Mouse (Mus musculus): Measurements from ENCODE around the gene Klre1. TPM values are rescaled to one million over a fixed set of nuclear protein-coding genes. Genes with fewer than 3 reads are reported as not detected.
"Not testable (repeated sequence)": the region's sequence is repeated elsewhere in the genome, so short reads cannot be mapped to it uniquely, and the experiment has no call there.

Gene Klre1
- total RNA-seq, 2 experiments from 2014 or later: not detected

DNA sequence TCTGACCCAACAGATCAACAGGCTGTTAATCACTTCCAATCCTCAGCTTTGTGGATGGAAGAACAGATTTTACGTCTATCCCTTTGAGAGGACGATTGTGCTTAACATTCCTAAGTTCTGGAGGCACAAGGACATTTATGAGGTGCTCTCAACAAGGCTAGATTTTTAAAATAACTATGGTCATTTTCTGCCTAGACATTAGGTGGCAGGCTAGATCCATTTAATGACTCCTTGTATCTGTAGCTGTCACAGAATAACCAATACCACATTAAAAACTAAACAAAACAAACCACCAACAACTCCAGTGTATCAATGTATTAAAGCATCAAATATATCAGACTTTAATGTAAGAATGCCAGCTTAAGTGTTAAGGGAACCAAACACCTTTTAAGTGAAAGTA, 2.4 kb upstream of the Klre1 start:
- intact Hi-C loops (cut with DNase I): loop anchor here (5.0 to 10.0 kb wide), 2 partner anchors 519 to 1782 kb away; no protein-coding TSS in a partner anchor
- DNase-seq (ENCODE audit: low spot score): no peak

DNA sequence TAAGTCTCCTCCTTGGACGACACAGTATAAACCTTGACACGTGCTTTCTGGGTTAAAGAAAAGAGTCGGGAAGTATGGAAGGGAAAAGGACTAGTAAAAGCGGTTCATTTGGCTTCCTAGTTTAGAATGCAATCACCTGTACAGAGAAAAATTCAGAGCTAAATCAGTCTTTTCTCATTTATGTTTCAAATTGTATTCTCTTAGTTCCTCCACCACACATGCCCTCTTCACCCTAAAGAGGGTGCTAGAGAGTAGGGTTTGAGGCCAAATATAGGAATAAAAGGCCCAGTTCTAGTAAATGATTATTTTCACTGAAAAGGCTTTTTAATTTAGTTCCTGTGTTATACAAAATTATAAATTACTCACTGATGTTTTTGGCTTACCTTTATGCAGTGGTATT, 3.6 kb downstream of the Klre1 start:
- intact Hi-C loops (cut with DNase I): no loop called here
- no peak for DNase-seq (ENCODE audit: low spot score)

DNA sequence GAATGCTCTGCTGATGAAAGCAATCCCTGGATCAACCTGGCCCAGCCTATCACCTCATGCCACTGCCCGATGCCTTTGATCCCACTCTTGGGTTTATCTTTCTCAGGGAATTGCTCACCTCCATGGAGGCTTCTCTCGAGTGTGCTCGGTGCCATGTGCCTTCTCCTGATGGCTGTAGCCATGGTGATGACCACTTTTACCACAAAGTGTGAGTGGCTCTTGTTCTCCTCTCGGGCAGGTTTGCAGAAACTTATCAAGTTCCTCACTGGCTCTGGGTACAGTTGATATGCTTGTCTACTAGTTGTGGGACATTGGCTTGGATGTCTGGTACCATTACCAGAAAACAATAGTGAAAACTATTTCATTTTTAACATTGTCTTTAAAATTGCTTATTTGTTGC, 4.2 kb downstream of the Klre1 start:
- intact Hi-C loops (cut with DNase I): no loop called here
- DNase-seq (ENCODE audit: low spot score): no peak

DNA sequence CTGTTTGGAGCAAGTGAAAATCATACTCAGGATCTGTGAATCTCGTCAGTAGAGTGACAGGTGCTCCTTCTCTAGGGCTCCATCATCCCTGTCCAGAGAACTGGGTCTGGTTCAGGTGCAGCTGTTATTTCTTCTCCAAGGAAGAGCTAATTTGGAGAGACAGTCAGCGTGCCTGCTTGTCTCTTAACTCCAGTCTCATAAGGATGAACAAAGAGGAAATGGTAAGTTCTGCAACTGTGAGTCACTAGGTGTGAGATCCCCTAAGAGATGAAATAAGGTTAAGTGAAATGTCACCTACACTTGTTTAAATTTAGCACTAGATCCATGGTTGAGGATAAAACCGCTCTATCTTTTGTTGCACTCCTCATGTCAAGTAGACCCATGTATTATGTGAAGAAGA, 5.3 kb downstream of the Klre1 start:
- DNase-seq (ENCODE audit: low spot score): no peak
- intact Hi-C loops (cut with DNase I): no loop called here

DNA sequence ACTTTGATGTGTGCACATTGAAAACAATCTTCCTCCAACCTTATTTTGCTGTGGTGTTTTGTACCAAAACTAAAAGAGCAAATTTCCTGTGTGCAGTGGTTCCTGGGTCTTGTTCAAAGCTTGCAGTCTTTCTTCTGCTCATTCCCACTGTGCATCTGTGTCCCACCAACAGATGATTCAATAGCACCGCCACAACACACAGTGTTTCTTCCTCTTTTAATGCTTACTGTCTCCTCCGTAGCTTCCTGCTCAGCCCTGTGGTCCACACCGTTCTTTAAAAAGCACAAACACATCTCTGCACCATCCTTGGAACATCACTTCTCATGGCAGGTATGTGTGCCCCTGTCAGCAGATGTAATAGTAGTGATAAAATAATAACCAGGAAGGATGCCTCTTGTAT, 13.8 kb downstream of the Klre1 start, which contains the start of gene Klrd1:
TSS of gene Klrd1 (plus strand) at position 275 of the 400 bp plus-strand sequence.
- DNase-seq (ENCODE audit: low spot score): no peak
- intact Hi-C loops (cut with DNase I): no loop called here

DNA sequence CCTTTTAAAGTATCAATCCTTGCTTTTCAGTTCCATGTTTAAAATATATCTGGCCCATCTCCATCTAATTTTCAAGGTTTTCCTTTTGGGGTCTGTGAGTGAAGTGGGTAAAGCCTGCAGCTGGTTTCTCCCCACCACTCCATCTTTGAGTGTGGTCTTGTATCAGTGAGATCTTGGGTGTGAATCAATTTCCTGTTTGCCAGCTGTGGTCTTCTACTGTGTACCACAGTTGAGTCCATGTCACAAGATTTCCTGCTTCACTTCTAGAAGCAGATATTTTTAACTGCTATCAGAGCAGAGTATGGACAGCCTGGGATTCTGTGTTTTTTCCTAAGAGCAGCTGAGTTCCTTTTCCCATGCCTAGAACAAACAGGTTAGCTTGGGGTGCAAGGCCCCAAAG, 30.7 kb downstream of the Klre1 start:
- no peak for DNase-seq (ENCODE audit: low spot score)
- intact Hi-C loops (cut with DNase I): no loop called here

DNA sequence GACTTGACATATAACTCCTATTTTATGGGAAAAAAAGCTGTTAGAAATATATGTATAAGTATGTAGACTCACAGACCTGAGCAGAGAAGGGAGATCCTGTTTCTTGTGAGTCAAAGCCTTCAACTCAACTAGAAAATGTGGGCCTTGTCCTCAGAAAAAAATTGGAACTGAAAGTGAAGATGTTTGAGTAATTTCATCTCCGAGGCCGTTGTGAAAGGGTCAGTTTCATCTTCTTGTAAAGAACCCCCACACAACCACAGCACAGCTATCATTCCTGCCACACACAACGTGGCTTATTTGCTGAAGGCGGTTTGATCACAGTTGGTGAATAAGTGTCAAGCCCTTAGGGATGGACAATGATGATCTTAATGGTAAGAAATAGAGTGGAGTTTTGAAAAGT, 46.0 kb downstream of the Klre1 start, which contains the start of gene Klrk1:
TSS of gene Klrk1 (minus strand) at position 130 of the 400 bp plus-strand sequence.
- DNase-seq (ENCODE audit: low spot score): no peak
- intact Hi-C loops (cut with DNase I): no loop called here

DNA sequence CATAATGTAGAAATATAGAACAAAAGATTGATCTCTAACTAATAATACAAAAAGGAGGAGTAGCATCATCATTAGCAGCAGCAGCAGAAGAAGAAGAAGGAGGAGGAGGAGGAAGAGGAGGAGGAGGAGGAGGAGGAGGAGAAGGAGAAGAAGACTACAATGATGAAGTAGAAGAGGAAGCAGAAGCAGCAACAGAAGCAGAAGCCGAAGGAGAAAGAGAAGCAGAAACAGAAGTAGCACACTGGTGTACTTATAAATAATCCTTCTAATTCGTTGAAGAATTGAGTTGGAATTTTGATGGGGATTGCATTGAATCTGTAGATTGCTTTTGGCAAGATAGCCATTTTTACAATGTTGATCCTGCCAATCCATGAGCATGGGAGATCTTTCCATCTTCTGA, 53.3 kb downstream of the Klre1 start:
- intact Hi-C loops (cut with DNase I); DNase-seq (ENCODE audit: low spot score): not testable (repeated sequence)

Other genes starting within 250 kb of the Klre1 start
- gene 4922502D21Rik, start 246.1 kb upstream of the Klre1 start, total RNA-seq (2021): not detected
- gene Clec12a, start 235.2 kb upstream of the Klre1 start, total RNA-seq (2021): 1 to 10 TPM; 1.1 TPM
- gene Clec12b, start 192.0 kb upstream of the Klre1 start, total RNA-seq (2021): under 1 TPM; 0.22 to 0.31 TPM
- gene Clec1b, start 180.6 kb upstream of the Klre1 start, total RNA-seq (2021): 1 to 10 TPM in 1 of 2 experiments, under 1 TPM in 1; 0.81 to 2.2 TPM
- under 1 TPM in 1 of 2 experiments, not detected in 1; 0.28 TPM for gene Clec9a, start 169.0 kb upstream of the Klre1 start, total RNA-seq (2021)
- gene Clec1a, start 125.9 kb upstream of the Klre1 start, total RNA-seq (2021): 10 to 100 TPM; 10.2 to 11.3 TPM
- gene Olr1, start 70.7 kb upstream of the Klre1 start, total RNA-seq (2021): under 1 TPM; 0.06 to 0.47 TPM
- not detected for gene Tmem52b, start 65.3 kb upstream of the Klre1 start, total RNA-seq (2021)
- gene Gabarapl1, start 44.7 kb upstream of the Klre1 start, total RNA-seq (2021): 100 to 1,000 TPM in 1 of 2 experiments, 10 to 100 TPM in 1; 97.1 to 107 TPM
- not detected for gene Klrd1, start 13.9 kb downstream of the Klre1 start, total RNA-seq (2021)
- under 1 TPM in 1 of 2 experiments, not detected in 1; 0.25 TPM for gene Klrk1, start 46.0 kb downstream of the Klre1 start, total RNA-seq (2021)
- not detected for gene Klrc3, start 65.4 kb downstream of the Klre1 start, total RNA-seq (2021)
- not detected for gene Klrc2, start 82.8 kb downstream of the Klre1 start, total RNA-seq (2021)
- gene Klrc1, start 101.1 kb downstream of the Klre1 start, total RNA-seq (2021): not detected
- not detected for gene Klri1, start 139.2 kb downstream of the Klre1 start, total RNA-seq (2021)
- not detected for gene Klri2, start 162.6 kb downstream of the Klre1 start, total RNA-seq (2021)
- gene Gm156, start 206.4 kb downstream of the Klre1 start, total RNA-seq (2021): not detected

All from heart, postnatal 25 days (tissue).